Mouse (Mus musculus) forebrain, embryonic 11.5 days (tissue): ENCODE measurements around the gene Bid. TPM values are rescaled to one million over a fixed set of nuclear protein-coding genes. Genes with fewer than 3 reads are reported as not detected.

Source experiments
- ATAC-seq: fragments of 200-750 bp; cut with Nextera tagmentation; replicated peaks from 2 replicates; pipeline ENCODE4 v1.8.0; 2017; ENCODE audit warnings: moderate TSS enrichment; ENCODE audit not compliant: low FRiP score
- DNase-seq: peaks from one replicate; pipeline ENCODE4 v3.0.0-alpha.2; 2017; ENCODE audit warnings: low spot score
- H3K27ac ChIP-seq: fragments of 300-500 bp; sonication (generic); 2 replicates; pipeline ENCODE4 v1.5.1; 2014; ENCODE audit warnings: low read depth, low read length
- H3K27me3 ChIP-seq: fragments of 300-500 bp; sonication (generic); 2 replicates; pipeline ENCODE4 v1.6.1; 2014; ENCODE audit warnings: mild to moderate bottlenecking, low read length, mixed read lengths; ENCODE audit not compliant: control insufficient read depth, insufficient read depth
- H3K36me3 ChIP-seq: fragments of 300-500 bp; sonication (generic); 2 replicates; pipeline ENCODE4 v1.6.1; 2014; ENCODE audit warnings: mild to moderate bottlenecking, low read length, moderate library complexity, mixed read lengths; ENCODE audit not compliant: control insufficient read depth, insufficient read depth
- H3K4me1 ChIP-seq: fragments of 300-500 bp; sonication (generic); replicated peaks from 2 replicates; pipeline ENCODE4 v1.6.1; 2014; ENCODE audit warnings: low read length, mixed read lengths; ENCODE audit not compliant: control insufficient read depth, insufficient read depth
- H3K4me2 ChIP-seq: fragments of 300-500 bp; sonication (generic); 2 replicates; pipeline ENCODE4 v1.6.1; 2014; ENCODE audit warnings: low read depth, mild to moderate bottlenecking, low read length, moderate library complexity, mixed read lengths; ENCODE audit not compliant: severe bottlenecking
- H3K4me3 ChIP-seq: fragments of 300-500 bp; sonication (generic); 2 replicates; pipeline ENCODE4 v1.5.1; 2014; ENCODE audit warnings: low read depth, low read length
- H3K9ac ChIP-seq: fragments of 300-500 bp; sonication (generic); 2 replicates; pipeline ENCODE4 v1.6.1; 2014; ENCODE audit warnings: low read length
- H3K9me3 ChIP-seq: fragments of 300-500 bp; sonication (generic); 2 replicates; pipeline ENCODE4 v1.6.1; 2016; ENCODE audit warnings: low read length, mixed read lengths; ENCODE audit not compliant: control insufficient read depth
- WGBS: fragments of 180-500 bp; shearing (Covaris S2); extraction: QIAGEN DNeasy Blood & Tissue Kit; methylation state at CpG from one replicate; pipeline ENCODE4 v1.1.7; 2014; 5-methylcytosine and 5-hydroxymethylcytosine counted together
- polyA plus RNA-seq: library from polyadenylated mRNA; unstranded; fragments of >200 nt; fragmentation: Nextera tagmentation; extraction: Ambion mirVana; gene quantifications from 2 replicates; pipeline ENCODE4 v1.2.1, GENCODE M21; 2014

Bid gene
- polyA plus RNA-seq, 1 experiment from 2014 or later: 15.0 TPM

- Histone ChIP-seq H3K4me3 (no peak overlapping the region), H3K4me2 (no peak overlapping the region), H3K36me3 (no peaks in the 10 kb centered on the region), H3K4me1 (no peaks in the 10 kb centered on the region), H3K27me3 (no peaks in the 10 kb centered on the region), H3K9me3 (no peaks in the 10 kb centered on the region), H3K9ac (no peak overlapping the region), H3K27ac (no peak overlapping the region)
- DNase-seq (no peak), ATAC-seq (no peak)
- WGBS: 81% methylated on average over 3 of the region's 3 CpGs
Measured at GRCm38 (mm10) chr6:120939783-120940182, 23.1 kb upstream of the Bid start.

- Histone ChIP-seq H3K27me3 (no peaks in the 10 kb centered on the region), H3K4me2 (no peak overlapping the region), H3K9me3 (no peaks in the 10 kb centered on the region), H3K4me1 (no peaks in the 10 kb centered on the region), H3K36me3 (no peaks in the 10 kb centered on the region), H3K4me3 (no peak overlapping the region), H3K9ac (no peak overlapping the region), H3K27ac (no peak overlapping the region)
- 94% methylated on average over 12 of the region's 12 CpGs for WGBS
- no peak for DNase-seq
- ATAC-seq: no peak
Measured at GRCm38 (mm10) chr6:120938763-120939450, 22.3 kb upstream of the Bid start.

GRCm38 (mm10) chr6:120937999-120938608, 21.5 kb upstream of the Bid start:
- Histone ChIP-seq H3K27me3 (no peaks in the 10 kb centered on the region), H3K4me2 (no peak overlapping the region), H3K36me3 (no peaks in the 10 kb centered on the region), H3K9me3 (no peaks in the 10 kb centered on the region), H3K27ac (no peak overlapping the region), H3K4me1 (no peaks in the 10 kb centered on the region), H3K9ac (no peak overlapping the region), H3K4me3 (no peak overlapping the region)
- no peak for DNase-seq
- 83% methylated on average over 11 of the region's 11 CpGs for WGBS
- peak; percentile 44; the same call in 1 of the 2 replicates for ATAC-seq

- DNase-seq: no peak
- 89% methylated on average over 16 of the region's 16 CpGs for WGBS
- Histone ChIP-seq H3K4me2 (no peak overlapping the region), H3K27me3 (no peaks in the 10 kb centered on the region), H3K9me3 (no peaks in the 10 kb centered on the region), H3K36me3 (no peaks in the 10 kb centered on the region; the same call in 1 of the 2 replicates), H3K9ac (no peak overlapping the region), H3K27ac (no peak overlapping the region), H3K4me3 (no peak overlapping the region), H3K4me1 (no peaks in the 10 kb centered on the region)
- ATAC-seq: no peak
Measured at GRCm38 (mm10) chr6:120937104-120937617, 20.5 kb upstream of the Bid start.

- Histone ChIP-seq H3K27ac (no peak overlapping the region), H3K4me2 (no peak overlapping the region), H3K36me3 (no peaks in the 10 kb centered on the region; the same call in 1 of the 2 replicates), H3K9ac (no peak overlapping the region), H3K4me3 (no peak overlapping the region), H3K27me3 (no peaks in the 10 kb centered on the region), H3K4me1 (no peaks in the 10 kb centered on the region), H3K9me3 (no peaks in the 10 kb centered on the region)
- 77% methylated on average over 4 of the region's 4 CpGs for WGBS
- no peak for ATAC-seq
- DNase-seq: no peak
Measured at GRCm38 (mm10) chr6:120934176-120934575, 17.5 kb upstream of the Bid start.

- no peaks in the 10 kb centered on the region for H3K4me1 ChIP-seq
- ATAC-seq: no peak
- H3K27ac ChIP-seq: no peak overlapping the region
- no peak overlapping the region for H3K4me2 ChIP-seq
- no peak overlapping the region for H3K9ac ChIP-seq
- no peaks in the 10 kb centered on the region for H3K9me3 ChIP-seq
- H3K4me3 ChIP-seq: no peak overlapping the region
- H3K27me3 ChIP-seq: no peaks in the 10 kb centered on the region
- no peaks in the 10 kb centered on the region; the same call in 1 of the 2 replicates for H3K36me3 ChIP-seq
- 90% methylated on average over 7 of the region's 7 CpGs for WGBS
- no peak for DNase-seq
Measured at GRCm38 (mm10) chr6:120933670-120934069, 17.0 kb upstream of the Bid start.

GRCm38 (mm10) chr6:120932597-120932996, 15.9 kb upstream of the Bid start:
- WGBS: 92% methylated on average over 12 of the region's 12 CpGs
- no peak for DNase-seq
- Histone ChIP-seq H3K4me3 (no peak overlapping the region), H3K9ac (no peak overlapping the region), H3K9me3 (no peaks in the 10 kb centered on the region), H3K27me3 (no peaks in the 10 kb centered on the region), H3K36me3 (no peaks in the 10 kb centered on the region; the same call in 1 of the 2 replicates), H3K4me2 (no peak overlapping the region), H3K27ac (no peak overlapping the region), H3K4me1 (no peaks in the 10 kb centered on the region)
- ATAC-seq: no peak

- no peak for ATAC-seq
Measured at GRCm38 (mm10) chr6:120930450-120931306, 14.0 kb upstream of the Bid start.

More at GRCm38 (mm10) chr6:120930450-120931306, 14.0 kb upstream of the Bid start:
- Histone ChIP-seq H3K4me2 (no peak overlapping the region), H3K27ac (no peak overlapping the region), H3K9ac (no peak overlapping the region), H3K9me3 (no peaks in the 10 kb centered on the region), H3K36me3 (no peaks in the 10 kb centered on the region; the same call in 1 of the 2 replicates), H3K4me1 (no peaks in the 10 kb centered on the region), H3K4me3 (no peak overlapping the region), H3K27me3 (no peaks in the 10 kb centered on the region)
- WGBS: 89% methylated on average over 6 of the region's 6 CpGs
- DNase-seq: no peak
